Mouse (Mus musculus): ENCODE data around the gene Fam155a.
"Not testable (repeated sequence)": the region's sequence is repeated elsewhere in the genome, so short reads cannot be mapped to it uniquely, and the experiment has no call there.

Fam155a gene

DNA sequence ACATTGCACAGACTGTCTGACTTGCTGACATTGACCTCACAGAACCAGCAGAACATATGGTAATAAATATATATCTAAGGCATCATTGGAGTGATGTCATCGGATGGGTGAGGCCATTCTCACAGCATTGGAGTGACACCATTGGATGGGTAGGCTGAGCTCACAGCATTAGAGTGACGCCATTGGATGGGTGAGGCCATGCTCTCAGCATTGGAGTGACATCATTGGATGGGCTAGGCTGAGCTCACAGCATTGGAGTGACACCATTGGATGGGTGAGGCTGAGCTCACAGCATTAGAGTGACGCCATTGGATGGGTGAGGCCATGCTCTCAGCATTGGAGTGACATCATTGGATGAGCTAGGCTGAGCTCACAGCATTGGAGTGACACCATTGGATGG is 110.9 kb downstream of the Fam155a start:
- not testable (repeated sequence) for DNase-seq (ENCODE audit: low read depth, low spot score)

DNA sequence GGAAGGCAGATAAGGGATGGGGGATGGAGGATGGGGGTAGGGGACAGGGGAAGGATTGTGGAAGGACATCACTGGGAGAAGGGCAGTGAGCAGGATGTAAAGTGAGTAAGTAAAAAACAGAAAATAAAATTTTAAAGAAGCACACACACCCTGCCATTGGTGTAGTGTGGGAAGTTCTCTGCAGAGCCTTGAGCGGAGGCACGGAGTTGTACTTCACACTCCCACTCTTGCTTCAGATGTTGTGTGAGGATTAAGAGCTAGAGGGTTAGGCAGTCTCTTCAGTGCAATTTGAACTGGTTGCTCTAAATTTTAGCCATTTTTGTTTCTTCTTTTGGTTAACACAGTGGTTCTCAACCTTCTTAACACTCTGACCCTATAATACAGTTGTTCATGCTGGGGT is 114.1 kb downstream of the Fam155a start:
- DNase-seq (ENCODE audit: low read depth, low spot score): no peak

DNA sequence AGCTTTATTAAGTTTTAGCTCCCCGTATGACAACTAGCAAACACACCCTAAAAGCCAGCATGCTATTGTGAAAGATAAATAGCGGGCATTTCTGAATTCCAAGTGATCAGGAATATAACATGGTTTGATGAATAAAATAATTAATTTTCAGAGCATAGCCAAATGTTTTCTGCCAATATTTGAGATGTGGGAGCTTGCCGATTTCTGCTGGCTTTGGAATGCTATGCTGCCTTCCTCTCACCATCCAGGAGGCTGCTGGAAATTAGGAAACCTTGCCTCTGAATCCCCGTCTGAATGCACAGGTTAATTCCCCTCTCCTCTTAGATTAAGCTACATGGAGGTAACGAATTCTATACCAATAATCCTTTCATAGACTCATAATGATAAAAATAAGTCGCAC is 116.1 kb downstream of the Fam155a start:
- DNase-seq (ENCODE audit: low read depth, low spot score): no peak

DNA sequence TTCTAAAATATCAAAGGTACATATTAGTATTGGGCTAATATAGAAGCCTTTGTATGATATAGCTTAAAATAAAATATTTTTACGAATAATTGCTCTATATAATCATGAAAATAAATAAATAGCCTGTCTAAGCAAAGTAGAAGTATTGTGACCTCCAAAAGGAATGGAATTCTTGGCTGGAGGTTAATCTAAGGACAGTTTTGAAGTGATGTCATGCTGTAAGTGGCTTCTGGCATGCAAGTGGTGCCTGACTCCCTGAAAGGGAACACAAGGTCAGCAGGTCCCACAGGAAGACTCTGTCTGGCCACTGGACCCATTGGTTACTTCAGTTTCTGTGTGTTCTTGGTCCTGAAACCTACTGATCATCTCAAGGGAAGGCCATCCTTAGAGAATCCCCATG is 117.3 kb downstream of the Fam155a start:
- DNase-seq (ENCODE audit: low read depth, low spot score): no peak

DNA sequence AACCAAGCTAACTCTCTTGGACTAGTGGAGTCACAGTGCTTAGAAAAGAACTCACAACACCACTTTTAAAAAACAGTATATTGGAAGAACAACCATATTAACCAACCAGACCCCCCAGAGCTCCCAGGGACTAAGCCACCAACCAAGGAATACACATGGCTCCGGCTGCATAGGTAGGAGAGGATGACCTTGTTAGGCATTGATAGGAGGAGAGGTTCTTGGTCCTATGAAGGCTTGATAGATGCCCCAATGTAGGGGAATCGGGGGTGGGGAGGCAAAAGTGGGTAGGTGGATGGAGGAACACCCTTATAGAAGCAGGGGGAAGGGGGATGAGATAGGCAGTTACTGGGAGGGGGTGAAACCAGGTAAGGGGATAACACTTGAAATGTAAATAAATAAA is 132.8 kb downstream of the Fam155a start:
- no peak for DNase-seq (ENCODE audit: low read depth, low spot score)

DNA sequence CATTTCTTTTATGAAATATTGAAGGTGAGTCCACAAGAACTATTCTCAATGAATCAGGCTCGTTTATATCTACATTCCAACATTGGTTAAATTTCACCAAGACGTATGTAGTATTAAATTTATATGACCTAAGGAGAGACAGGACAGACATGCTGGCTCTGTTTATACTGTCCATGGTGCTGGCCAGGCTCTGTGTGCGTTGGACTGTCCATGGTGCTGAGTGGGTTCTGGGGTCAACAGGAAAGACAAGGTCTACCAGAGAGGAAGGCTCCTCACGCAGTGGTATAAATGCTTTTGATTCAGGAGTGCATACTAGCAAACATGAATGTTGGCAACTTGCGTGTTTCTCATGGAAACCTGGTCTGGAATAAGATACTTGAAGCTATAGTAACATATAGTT is 135.7 kb downstream of the Fam155a start:
- peak; percentile 41 for DNase-seq (ENCODE audit: low read depth, low spot score)

DNA sequence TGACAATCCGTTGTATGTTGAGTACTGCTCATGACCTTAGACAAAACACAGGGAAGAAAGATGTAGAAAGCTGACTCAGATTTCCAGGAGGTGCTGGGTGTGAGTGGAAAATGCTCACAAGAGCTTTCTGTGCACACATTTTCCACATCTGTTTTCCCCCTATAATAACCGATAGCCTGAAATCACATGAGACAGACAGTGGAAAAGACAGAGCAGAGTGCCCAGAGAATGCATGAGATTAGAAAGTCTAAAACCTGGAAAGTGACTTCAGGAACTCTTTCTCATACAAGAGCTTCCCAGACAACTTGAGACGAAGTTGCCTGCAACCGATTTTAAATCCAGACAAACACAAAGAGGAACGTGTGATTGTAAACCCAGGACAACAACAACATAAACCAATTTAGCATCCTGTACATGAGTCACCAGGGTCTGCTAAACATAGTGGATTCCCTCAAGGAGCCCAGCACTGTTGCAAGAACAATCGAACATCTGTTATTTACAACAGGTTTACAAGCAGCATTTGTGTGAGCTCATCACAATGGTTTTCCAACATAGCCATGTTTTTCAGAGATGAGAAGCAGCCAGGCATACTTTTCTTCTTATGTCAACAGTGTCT is 163.8 kb downstream of the Fam155a start:
- DNase-seq (ENCODE audit: low read depth, low spot score): no peak

DNA sequence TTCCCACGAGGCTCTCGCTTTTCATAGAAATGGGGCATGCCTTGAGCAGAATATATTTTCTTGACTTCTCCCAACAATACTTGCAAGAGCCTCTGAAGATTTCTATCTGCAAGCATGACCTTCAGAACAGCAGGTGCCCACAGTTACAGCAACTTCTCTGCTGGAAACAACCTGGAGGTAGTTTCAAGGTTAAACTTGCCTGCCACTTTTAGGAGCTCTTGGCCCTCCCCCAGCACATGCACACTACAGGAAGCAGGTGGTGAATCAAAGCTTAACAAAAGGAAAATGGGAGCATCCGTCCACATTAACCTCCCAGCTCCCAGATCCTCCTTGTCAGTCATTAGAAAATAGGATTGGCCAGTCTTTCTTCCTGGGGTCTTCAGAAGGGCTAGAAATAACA is 175.0 kb downstream of the Fam155a start:
- no peak for DNase-seq (ENCODE audit: low read depth, low spot score)

DNA sequence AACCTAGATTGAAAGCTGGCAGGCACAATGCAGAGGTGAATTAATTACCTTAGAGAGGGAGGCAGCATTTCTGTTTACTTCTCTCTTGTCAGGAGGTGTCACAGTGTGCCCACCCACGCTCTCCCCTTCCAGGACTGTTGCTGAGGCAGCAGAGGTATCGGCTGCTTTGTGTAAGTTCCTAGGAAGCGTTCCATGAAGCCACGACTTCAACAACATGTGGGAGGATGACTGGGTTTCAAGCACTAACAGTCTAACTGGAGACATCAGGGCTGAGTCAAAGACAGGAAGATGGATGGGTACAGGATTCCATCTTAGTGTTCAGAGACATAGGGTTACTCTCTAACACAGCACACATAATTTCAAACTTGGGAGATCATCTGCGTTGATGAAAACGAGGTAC is 189.1 kb downstream of the Fam155a start:
- no peak for DNase-seq (ENCODE audit: low read depth, low spot score)

DNA sequence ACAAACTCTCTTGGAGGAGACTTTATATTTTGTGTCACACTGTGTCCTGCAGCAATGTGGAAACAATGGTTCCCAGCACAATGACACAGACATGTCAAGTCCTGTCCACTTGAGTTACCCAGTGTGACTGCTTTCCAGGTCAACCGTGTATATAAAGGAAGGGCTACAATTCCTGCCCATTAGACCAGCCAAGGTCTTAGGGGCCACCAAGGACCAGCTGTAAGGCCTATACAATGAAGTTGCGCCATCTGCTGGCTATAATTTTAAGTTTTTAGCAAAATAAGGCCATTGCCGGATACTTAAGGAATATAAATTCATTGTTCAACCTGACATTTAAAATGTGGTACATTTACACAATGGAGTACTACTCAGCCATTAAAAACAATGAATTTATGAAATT is 190.8 kb downstream of the Fam155a start:
- DNase-seq (ENCODE audit: low read depth, low spot score): peak; percentile 29

DNA sequence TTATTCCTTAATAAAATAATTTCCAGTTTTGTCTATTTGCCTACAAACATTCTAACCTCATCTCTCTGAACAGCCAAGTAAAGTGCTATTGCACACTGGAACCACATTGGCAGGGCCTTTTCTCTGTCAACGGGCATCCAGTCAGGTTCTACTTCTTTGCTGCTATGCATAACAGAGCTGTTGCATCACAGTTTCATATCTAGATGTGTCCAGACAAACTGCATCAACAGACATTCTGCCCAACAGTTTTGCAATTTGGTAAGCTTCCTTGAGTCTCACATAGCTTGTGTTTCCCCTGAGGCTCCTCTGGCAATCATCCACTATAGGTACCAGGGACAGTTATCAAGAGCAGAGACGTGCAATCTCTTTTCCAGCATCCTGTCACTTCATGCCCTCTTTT is 199.0 kb downstream of the Fam155a start:
- DNase-seq (ENCODE audit: low read depth, low spot score): no peak

DNA sequence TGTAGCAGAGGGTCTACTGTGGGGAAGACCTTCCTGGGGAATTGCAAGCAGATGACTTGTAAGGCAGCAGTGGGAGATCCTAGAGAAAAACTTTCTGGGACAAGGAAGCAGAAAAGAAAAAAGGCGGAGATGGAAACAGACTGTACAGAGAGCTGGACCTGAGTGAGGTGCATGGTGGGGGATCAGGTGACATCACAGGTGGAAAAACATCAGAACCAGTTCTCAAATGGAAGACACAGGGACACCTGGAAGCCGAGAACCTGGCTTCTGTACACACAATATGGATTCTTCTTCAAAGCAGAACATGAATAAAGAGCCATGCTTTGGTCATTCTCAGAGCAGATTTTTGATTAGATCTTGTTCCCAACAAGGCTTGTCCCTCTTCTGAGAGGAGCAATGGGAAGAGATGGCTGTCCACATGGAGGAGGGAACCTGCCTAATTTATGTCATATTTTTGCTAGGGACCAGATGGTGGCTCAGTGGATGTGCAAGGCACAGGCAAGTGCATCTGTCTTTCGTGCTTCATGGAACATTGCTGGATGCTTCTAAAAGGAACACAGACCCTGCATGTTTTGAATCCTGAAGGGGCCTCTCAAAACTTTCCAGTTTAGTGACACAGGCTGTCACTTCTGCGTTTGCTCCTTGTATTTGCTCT is 201.3 kb downstream of the Fam155a start:
- no peak for DNase-seq (ENCODE audit: low read depth, low spot score)

DNA sequence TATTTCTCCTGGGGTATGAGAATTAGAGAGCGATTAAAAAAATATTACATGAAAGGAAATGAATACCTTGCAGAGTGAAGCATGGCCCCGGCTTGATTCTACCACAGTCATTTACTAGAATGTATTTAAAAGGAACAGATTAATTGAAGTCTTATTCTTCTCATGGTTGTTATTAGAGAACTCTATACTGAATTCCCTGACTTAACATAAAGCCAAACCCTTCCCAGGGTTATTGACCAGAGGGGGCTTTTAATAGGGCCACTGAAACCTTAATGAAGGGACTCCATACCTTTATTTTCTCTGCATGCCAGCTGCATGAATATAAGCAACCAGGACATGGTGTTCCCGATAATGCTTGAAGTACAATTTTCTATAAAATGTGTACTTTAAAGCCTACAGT is 221.8 kb downstream of the Fam155a start:
- no peak for DNase-seq (ENCODE audit: low read depth, low spot score)

DNA sequence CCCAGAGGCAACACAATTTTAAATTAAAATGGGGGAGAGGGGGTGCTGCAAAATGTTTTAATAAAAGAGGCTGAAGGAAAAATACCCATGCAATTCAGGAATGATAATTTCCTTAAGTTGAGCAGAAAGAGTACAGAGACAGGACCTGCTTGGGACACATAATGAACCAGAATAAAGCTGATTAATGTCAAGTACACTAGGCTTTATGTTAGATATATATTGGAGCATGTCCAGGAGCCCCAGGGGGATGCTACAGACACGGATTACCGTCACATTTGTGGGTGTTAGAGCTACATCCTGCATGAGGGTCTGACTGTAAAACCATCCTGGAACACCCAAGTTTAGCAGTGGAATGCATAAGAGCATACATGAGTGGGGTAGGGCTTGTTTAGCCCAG is 223.4 kb downstream of the Fam155a start:
- DNase-seq (ENCODE audit: low read depth, low spot score): no peak

DNA sequence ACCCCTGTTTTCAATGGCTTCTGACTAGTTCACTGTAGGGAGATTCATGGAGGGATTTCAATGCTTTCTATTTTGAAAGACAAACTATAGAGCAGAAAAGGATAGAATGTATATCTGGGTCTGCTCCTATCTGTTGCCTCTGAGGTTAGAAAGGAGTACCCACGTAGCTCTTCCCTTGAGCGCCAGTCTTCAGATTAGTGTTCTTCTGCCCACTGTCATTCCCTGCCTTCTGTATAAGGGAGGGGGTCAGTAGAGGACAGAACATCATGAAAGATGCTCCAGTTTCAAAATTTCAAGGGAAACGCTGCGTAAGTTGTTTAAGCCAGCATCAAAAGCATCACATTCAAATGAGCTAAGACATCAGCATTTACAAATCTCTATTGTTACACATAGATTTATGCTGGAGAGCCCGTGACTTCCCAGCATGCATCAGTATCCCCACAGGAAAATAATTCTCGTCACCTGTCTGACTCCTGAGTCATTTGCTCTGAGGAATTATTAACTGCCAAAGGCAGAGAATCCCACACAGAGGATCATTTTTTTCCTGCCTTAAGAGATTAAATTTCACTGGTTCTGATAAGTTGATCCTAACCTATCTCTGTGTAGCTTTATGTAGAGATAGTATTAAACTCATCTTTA is 223.9 kb downstream of the Fam155a start:
- DNase-seq (ENCODE audit: low read depth, low spot score): peak; percentile 10

DNA sequence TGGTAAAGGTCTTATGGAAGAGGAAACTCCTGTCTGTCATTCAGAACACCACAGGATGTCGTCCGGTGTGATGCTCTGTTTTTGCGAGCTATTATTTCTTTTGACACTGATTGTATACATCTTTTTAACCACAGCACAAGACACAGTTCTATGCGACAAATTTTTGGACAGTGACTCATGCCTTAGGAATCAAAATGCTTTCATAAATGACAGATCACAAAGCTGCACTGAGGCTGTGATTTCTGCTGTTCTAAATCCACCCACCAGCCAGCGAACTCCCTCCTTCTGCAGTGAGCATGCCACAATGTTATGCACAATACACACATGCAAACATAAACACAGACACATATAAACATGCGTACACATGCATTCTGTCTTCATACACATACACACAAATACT is 224.5 kb downstream of the Fam155a start:
- no peak for DNase-seq (ENCODE audit: low read depth, low spot score)

DNA sequence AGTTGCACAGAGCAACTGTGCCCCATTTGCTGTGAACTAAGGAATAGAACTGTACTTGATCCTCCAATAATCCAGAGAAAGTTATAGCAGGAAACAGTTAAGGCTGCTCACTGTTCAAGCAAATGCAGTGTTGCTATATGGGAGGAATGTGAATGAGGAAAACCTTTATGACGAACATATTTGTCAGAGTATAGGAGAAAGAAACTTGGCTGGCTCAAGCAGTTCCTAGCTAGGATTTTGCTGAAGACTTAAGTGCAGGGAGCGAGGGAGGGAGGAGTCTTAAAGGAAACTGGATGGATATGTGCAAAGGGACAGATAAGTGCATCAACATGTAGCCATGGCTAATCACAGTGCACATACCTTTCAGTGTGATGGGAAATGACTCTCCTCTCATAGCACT is 225.3 kb downstream of the Fam155a start:
- no peak for DNase-seq (ENCODE audit: low read depth, low spot score)

DNA sequence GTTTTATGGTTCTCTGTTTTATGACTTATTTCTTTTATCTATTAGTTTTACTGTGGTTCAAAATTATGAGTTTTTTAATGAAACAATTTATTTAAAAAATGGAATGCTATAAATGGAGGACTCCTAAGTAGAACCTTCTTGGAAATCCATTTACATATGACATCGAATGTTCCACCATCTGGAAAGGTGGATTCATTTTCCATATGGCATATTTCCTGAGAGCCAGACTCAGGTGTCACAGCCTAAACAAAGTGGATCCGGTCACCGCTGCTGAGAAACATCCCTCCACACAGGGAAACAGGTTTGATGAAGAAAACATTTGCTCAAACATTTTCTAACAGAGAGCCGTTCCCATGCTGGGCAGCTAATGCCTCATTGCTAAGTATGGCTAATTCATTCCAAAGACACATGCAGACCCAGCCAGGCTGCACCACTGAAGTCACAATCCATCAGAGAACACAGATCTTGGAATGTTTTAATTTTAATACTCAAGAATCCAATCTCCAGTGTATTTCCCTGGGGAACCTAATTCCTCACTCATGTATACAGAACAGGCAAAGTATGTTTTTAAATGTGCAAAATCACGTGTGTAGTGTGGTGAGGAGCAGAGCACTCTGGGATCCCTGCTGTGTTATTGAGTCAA is 235.1 kb downstream of the Fam155a start:
- DNase-seq (ENCODE audit: low read depth, low spot score): peak; percentile 36

DNA sequence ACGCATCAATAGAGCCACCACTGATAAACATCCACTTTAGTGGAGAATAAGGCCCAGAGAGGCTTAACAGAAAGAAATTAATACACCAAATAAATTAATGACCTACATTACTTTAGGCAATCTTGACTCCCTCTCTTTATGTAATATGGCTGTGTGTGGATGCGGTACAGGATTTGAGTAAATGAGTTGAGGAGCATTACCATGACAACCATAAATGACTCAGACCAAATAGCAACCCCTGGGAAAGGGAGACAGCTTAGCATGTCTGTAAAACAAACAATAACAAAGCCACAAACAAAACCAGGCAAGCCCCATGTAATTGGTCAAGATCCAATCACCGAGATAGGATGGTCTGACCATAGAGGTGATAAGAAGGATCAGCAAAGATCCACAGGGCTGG is 244.4 kb downstream of the Fam155a start:
- DNase-seq (ENCODE audit: low read depth, low spot score): no peak

DNA sequence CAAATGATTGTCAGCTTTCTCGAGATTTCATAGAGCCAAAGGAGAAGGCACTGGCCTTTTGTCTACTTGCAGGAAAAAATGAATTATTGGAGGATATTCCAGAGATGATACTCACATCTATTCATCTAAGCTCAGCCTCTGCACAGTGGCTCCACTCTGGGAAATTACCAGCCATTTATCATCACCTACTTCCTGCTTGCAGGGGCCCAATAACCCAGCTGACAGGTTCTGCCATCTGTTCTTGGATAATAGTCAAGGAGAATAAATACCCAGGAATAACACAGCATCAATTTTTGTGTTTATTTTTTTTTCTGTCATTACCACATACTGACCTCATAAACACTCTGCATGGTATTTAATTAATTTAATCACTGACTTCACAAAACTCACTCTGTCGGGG is 249.4 kb downstream of the Fam155a start:
- DNase-seq (ENCODE audit: low read depth, low spot score): no peak

DNA sequence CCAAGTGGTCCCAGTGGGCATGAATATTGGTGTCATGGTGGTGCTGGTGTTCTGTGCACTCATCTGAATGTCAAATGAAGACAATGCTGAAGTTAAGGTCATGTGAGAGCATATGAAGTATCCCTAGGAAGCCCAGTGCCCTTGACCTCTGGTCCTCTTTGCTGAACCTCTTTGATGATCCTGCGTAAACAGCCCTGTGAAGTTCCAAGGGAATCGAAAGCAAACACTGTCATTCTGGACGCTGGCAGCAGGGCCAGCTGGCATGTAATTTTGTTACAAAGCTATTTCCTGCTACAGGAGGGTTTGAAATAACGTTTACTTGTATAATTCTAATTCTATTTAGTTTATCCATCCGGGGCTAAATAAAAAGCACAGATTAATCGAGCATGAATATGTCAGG is 270.2 kb downstream of the Fam155a start:
- no peak for DNase-seq (ENCODE audit: low read depth, low spot score)

DNA sequence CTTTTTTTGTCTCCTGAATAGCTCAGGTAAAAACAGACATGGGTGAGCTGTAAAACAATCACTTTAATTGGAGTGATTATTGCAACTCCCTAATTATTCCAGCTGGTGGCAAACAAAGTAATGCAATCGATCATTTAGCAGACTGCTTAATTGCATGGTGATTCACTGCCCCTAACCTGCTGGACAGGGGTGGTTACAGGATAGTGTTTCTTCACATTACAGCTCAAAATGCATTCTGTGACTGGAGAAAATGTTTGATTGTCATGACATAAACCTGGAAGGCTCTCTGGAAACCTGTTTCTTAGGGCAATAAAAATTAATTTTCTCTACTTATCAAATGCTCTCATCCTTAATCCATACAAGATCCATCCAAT is 276.7 kb downstream of the Fam155a start:
- peak; percentile 9 for DNase-seq (ENCODE audit: low read depth, low spot score)

Data from mesoderm, embryonic 11.5 days (tissue).